Mouse (Mus musculus): ENCODE results near the gene Sars2.

- TF ChIP-seq POLR2A (IDR thresholded peaks at IDR 0.05; ENCODE audit: low read depth, low read length) (no peak), CTCF (IDR thresholded peaks at IDR 0.05; ENCODE audit: extremely low read depth, insufficient read length, insufficient replicate concordance, low read depth, low read length) (no peak)
These were observed 17.2 kb upstream of the Sars2 start for GRCm38 (mm10) chr7:28724613-28725012.

All from small intestine, adult 2 months (tissue).